Mouse (Mus musculus) ovary, postnatal 10 days (tissue): ENCODE results near the gene Lhpp.

ENCODE experiments used
- DNase-seq: peaks from one replicate; pipeline ENCODE4 v3.0.0; 2022; ENCODE audit warnings: low spot score

The Lhpp gene

GRCm38 (mm10) chr7:132682336-132682735 lies 71.9 kb downstream of the Lhpp start:
- DNase-seq = no peak

DNA sequence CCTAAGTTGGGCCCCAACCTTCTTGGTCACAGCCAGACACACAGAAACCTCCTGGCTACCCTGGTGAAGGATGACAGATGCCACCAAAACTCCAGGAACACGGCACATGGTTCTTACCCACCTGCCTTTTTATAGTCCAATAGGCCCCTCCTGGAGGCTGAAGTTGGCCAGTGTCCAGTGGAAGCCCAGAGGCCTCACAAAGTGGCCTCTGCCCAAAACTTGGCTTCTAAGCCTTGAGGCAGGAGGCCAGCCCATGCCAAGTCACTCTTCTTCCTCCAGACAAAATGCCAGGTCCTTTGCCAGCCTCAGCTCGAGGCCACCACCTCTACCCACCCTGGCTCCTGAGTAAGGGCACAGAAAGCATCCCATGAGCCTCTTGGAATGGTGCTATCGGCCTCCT lies 72.5 kb downstream of the Lhpp start:
- no peak for DNase-seq

DNA sequence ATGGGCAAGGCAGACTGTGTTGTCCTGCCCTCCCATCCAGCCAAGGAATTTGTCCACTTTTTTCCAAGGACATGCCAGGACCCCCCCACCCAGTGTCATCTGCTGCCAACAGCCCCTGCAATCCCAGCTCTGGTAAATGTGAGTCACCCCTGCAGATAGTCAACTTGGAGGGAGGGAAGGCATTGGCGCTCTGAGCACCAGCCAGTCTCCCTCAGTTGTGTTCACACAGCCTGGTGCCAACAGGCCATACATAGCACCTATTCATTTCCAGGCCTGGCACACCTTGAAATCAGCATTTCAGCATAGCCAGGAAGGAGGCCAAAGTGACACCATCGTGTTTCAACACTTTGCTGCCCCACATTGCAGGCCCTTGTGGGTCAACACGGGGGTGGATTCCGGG lies 73.5 kb downstream of the Lhpp start:
- no peak for DNase-seq

DNA sequence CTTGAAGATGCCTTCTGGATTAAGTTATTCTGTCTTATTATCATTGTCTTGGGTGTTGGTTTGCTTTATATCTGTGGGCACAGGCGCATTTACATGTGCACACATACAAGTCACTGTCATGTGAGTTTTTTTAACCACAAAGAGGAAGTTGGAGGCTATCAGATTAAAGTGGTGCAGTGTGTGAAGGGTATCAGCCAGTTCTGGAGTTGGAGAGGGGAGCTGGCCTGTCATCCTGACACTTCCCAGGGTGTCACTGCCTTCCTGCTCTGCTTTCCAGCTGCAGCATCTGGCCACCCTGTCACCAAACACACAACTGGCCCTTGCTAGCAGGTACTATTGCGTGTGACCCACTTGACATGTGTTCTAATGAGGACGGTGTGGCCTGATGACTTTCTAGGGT lies 76.1 kb downstream of the Lhpp start:
- DNase-seq = no peak

DNA sequence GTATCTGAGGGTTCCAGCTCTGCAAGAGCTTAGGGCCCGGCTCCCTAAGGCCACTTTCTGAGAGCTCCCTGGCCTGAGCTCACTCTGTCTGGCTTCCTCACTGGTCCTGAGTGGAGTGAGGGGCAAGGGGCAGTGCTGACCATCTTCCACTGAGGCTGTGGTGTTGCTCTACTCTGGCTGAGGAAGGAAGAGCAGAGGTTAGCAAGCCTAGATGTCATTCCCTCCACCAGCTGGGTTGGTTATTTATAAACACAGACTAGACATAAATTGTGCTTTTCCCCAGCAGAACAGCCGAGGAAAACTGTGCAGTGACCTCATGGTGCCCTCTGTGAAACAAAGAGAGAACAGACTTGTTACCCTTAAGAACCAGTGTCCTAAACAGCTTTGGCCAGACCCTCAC lies 77.5 kb downstream of the Lhpp start:
- no peak for DNase-seq

GRCm38 (mm10) chr7:132688721-132689120 lies 78.3 kb downstream of the Lhpp start:
- DNase-seq = no peak

DNA sequence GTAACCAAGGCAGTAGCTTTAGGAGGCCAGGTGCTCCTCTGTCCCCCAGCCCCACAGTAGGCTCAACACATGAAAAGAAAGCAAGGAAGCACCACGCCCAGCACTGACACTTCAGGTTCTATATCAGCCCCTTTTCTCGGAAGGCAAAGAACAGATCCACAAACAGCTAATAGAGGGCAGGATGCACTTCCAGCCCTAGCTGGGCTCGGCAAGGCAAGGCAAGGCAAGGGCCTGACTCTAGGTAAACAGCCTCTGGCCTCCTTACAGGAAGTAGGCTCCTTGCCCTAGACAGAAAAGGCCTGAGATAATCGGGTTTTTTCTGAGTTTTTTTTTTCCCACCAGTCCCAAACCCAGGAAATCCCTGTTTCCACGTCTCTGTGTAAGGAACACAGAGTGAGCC lies 79.3 kb downstream of the Lhpp start:
- no peak for DNase-seq

DNA sequence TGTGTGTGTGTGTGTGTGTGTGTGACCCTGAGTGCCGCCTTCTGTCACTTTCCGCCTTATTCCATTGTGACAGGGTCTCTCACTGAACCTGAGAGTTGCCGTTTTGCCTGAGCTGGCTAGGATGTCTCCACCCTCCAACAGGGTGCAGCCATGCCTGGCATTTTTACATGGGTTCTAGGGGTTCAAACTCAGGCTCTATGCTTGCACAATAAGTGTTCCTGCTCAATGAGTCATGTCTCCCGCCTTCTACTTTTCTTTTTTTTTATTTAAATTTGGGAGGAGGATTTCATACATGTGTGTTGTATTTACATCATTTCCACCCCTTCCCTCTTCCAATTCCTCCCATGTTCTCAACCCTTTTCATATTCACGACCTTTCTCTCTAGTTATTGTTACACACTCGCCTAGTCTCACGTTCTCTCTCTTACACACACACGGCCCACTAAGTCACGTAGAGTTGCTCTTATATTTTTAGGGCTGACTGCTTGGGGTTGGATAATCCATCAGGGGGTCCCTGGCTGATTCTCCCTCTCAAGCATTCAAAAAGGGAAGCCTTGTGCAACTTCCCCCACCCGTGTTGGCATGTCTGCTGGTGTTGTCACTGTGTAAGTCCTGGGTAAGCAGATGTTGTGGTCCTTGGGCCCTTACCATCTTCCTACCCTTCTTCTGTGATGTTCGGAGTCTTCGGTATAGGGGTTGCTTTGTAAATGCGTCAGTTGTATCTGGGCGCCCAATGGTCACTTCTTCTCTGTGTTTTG lies 80.5 kb downstream of the Lhpp start:
- no peak for DNase-seq

- no peak for DNase-seq
These were observed 82.3 kb downstream of the Lhpp start for GRCm38 (mm10) chr7:132692719-132693118.

GRCm38 (mm10) chr7:132693561-132693960 lies 83.1 kb downstream of the Lhpp start:
- DNase-seq = no peak

- no peak for DNase-seq
These were observed 86.9 kb downstream of the Lhpp start for GRCm38 (mm10) chr7:132697258-132697796.

GRCm38 (mm10) chr7:132698737-132699136 lies 88.3 kb downstream of the Lhpp start:
- DNase-seq = no peak

GRCm38 (mm10) chr7:132699165-132699564 lies 88.7 kb downstream of the Lhpp start:
- DNase-seq = no peak

DNA sequence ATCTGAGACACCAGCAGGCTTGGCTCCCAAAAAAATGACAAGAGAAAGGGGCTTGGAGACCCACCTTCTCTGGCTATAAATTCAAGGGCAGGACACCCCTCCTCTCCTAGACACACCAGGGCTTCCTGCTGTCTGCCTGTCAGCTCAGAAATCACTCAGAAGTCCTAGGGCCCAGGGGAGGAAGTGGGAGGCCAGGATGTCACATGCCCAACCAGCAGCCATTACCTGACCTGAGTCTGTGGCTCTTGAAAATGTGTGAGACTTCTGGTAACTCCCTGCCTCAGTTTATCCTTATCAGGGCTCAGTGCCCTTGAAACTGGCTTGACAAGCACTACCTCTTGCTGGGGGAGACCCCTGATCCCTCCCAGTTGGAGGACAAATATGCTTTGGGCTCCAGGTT lies 89.2 kb downstream of the Lhpp start:
- DNase-seq = no peak

- DNase-seq = no peak
These were observed 89.7 kb downstream of the Lhpp start for GRCm38 (mm10) chr7:132700107-132700506.

DNA sequence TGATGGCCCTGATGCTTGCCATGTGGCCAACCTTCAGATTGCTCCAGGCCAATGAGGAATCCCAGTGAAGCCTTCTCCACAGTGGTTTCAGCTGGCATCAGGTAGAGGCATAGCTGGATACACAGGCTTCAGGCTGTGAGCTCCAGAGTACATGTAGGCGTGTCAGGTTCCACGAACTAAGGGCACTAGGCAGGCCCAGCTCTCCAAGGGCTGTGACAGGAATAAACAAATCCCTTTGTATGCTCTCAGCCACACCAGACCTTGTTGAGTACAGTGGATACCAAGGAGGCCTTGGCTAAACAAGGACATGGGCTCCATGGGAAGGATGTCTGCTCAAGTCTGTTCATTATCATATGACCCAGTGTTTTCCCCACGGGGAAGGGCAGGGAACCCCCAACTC lies 91.0 kb downstream of the Lhpp start:
- DNase-seq = no peak

DNA sequence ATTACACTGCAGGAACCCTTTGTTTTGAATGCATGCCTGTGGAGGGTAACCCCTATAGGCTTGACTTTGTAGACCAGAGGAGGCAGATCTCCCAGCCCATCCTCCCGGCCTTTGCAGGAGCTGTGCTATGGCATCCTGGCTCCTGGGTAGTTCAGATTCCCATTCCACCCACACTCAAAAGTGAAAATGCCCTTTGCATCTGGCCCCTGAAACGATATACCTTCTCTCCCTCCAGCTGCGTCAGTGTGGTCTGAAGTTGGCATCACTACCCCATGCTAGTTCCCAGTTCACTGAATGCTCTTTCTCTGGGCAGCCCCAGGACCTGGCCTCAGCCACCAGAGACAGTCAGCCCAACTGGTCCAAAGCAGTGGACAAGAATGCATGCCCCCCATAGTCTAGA lies 91.6 kb downstream of the Lhpp start:
- DNase-seq = no peak

DNA sequence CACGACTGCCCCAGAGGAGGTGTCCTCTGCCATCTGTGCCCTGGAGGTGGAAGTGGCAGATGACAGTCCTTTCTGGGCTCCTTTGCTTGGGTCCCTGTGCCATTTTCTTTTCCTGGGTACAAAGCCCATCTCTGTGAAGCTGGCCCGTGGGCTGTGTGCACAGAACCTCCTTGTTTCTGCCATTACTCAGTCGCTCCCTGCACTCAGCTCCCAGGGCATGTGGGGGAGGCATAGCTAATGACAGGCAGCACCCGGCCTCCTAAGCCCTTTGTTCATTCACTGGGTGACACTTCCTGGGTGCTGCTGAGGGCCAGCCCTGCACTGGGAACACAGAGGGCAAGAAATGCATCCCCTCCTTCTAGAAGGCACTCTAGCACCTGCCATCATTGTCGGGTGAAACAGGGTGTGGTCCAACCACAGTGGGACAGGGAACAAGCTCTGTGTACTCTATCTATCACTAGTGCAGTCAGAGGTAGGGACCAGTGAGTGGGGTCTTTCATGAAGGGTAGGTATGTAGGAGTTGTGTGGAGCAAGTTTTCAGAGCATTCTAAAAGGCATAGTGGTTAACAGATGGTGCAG lies 92.1 kb downstream of the Lhpp start:
- no peak for DNase-seq

DNA sequence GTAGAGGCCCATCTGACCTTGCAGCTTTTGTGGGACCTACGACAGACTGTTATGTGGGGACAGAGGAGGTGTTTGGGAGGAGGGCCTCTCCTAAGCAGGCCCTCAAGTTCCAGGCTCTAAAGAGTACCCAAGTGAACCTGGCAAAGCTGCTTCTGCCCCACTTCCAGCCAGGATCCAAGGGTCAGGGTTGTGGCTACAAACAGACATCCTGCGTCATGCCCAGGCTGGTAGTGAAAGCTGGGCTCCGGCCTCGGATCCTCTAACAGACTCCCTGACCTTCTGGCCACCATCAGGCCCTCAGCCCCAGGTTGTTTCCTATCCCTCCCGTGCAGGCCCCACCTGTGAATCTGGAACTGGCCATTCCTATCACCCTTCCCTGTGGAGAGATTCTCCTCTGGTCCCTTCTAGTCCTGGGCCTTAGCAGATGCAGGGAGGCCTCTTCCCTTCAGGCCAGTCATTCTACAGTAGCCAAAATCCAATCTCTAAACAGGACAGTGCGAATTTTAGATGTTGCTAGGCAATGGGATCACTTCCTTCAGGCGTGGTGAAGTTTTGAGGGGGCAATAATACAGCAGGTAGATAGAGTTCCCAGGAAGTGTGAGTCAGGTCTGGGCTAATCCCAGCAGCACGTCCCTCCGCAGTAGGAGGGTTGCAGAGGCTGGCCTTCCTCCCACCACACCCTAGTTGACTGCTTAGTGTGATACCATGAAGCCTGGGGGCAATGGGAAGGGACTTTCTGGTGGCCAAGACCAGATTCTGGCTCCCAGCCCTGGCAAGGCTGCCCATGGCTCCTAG lies 93.3 kb downstream of the Lhpp start:
- no peak for DNase-seq

DNA sequence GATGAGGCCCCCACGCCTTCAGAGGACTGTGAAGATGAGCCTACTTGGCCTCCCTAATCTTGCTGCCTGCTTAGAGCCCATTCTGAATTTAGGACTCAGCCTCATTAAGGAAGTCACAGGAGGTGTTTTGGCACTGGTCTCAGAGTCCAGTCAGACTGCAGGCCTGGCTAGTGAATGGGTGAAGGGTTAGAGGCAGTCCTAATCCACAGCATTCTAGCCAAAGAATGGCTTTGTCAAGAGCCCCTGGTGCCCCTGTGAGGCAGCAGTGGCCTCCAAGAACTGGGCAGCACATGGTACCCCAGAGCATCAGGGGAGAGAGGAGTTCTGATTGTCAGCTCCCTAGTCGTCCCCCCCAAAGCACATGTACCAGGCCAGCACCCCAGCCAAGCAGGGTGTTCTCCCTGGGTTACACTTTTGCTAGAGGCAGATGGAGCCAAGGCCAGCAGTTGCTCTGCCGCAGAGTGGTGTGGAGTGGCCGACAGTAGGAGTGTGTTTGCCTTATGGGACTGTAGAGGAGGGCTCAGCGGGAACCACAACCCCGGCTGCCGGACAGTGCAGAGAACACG lies 94.0 kb downstream of the Lhpp start:
- no peak for DNase-seq

- DNase-seq = no peak
These were observed 94.7 kb downstream of the Lhpp start for GRCm38 (mm10) chr7:132705130-132705529.

DNA sequence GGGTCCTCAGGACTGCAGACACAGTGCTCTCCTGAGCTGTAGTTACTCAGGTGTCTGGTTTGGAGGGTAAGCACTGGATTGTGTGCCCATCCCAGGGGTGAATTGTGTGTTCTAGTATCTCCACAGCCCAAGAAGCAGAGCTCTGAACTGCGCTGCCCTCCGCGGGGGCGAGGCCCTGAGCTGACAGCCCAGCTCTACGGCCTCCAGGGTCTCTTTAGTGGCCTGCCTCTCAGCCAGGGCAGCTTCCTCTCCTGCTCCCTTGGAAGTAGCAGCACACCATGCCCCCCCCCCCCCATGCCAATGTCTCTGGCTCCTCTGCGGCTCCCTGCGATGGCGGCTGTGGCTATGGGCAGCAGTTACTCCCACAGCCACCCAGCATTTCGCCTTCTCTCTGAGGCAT lies 101.1 kb downstream of the Lhpp start:
- no peak for DNase-seq
